Mouse (Mus musculus): ENCODE measurements around the gene Ptrhd1. TPM values are rescaled to one million over a fixed set of nuclear protein-coding genes. Genes with fewer than 3 reads are reported as not detected.
A peak's percentile ranks its signal among the peaks of the same experiment; 100 is the strongest.

Ptrhd1 gene
- polyA plus RNA-seq (2012; ENCODE audit: insufficient read depth, insufficient read length, missing spikeins): 10.0 and 12.2 TPM in 2 replicates

- Histone ChIP-seq H3K4me1 (ENCODE audit: control insufficient read depth, insufficient read depth, insufficient read length, low read length) (peaks cover 5% of the 10 kb centered on the region; the same call in 1 of the 2 replicates), H3K4me3 (ENCODE audit: insufficient read depth, low read depth, low read length) (peak within 1 kb of the TSS; percentile 78), H3K27ac (replicated peaks; ENCODE audit: low read depth, low read length) (peak within 1 kb of the TSS; percentile 98)
These were observed at the start of gene Ptrhd1, which contains the start of gene Cenpo for GRCm38 (mm10) chr12:4233572-4234508. Gene Ptrhd1, plus strand, starts transcription at chr12:4234027. Gene Cenpo, minus strand, starts transcription at chr12:4234294.

GRCm38 (mm10) chr12:4184648-4185047, 49.2 kb upstream of the Ptrhd1 start:
- H3K4me3 ChIP-seq (ENCODE audit: insufficient read depth, low read depth, low read length): no peak overlapping the region
- H3K27ac ChIP-seq (replicated peaks; ENCODE audit: low read depth, low read length): no peak overlapping the region
- peaks cover 5% of the 10 kb centered on the region for H3K4me1 ChIP-seq (ENCODE audit: control insufficient read depth, insufficient read depth, insufficient read length, low read length)

- Histone ChIP-seq H3K27ac (replicated peaks; ENCODE audit: low read depth, low read length) (peak overlapping the region; percentile 59), H3K4me3 (ENCODE audit: insufficient read depth, low read depth, low read length) (no peak overlapping the region), H3K4me1 (ENCODE audit: control insufficient read depth, insufficient read depth, insufficient read length, low read length) (peaks cover 10% of the 10 kb centered on the region)
These were observed 45.4 kb upstream of the Ptrhd1 start for GRCm38 (mm10) chr12:4188171-4189059.

GRCm38 (mm10) chr12:4189060-4189447, 44.8 kb upstream of the Ptrhd1 start:
- Histone ChIP-seq H3K4me1 (ENCODE audit: control insufficient read depth, insufficient read depth, insufficient read length, low read length) (peaks cover 15% of the 10 kb centered on the region), H3K4me3 (ENCODE audit: insufficient read depth, low read depth, low read length) (no peak overlapping the region), H3K27ac (replicated peaks; ENCODE audit: low read depth, low read length) (no peak overlapping the region)

GRCm38 (mm10) chr12:4192514-4192913, 41.3 kb upstream of the Ptrhd1 start:
- no peak overlapping the region for H3K4me3 ChIP-seq (ENCODE audit: insufficient read depth, low read depth, low read length)
- peaks cover 18% of the 10 kb centered on the region for H3K4me1 ChIP-seq (ENCODE audit: control insufficient read depth, insufficient read depth, insufficient read length, low read length)
- peak overlapping the region; percentile 53 for H3K27ac ChIP-seq (replicated peaks; ENCODE audit: low read depth, low read length)

GRCm38 (mm10) chr12:4193025-4193740, 40.6 kb upstream of the Ptrhd1 start:
- H3K27ac ChIP-seq (replicated peaks; ENCODE audit: low read depth, low read length): peak overlapping the region; percentile 53

GRCm38 (mm10) chr12:4194643-4195042, 39.2 kb upstream of the Ptrhd1 start:
- H3K4me3 ChIP-seq (ENCODE audit: insufficient read depth, low read depth, low read length): no peak overlapping the region
- peaks cover 15% of the 10 kb centered on the region for H3K4me1 ChIP-seq (ENCODE audit: control insufficient read depth, insufficient read depth, insufficient read length, low read length)
- no peak overlapping the region for H3K27ac ChIP-seq (replicated peaks; ENCODE audit: low read depth, low read length)

More at GRCm38 (mm10) chr12:4193025-4193740, 40.6 kb upstream of the Ptrhd1 start:
- Histone ChIP-seq H3K4me3 (ENCODE audit: insufficient read depth, low read depth, low read length) (no peak overlapping the region), H3K4me1 (ENCODE audit: control insufficient read depth, insufficient read depth, insufficient read length, low read length) (peaks cover 18% of the 10 kb centered on the region)

GRCm38 (mm10) chr12:4198702-4199101, 35.1 kb upstream of the Ptrhd1 start:
- Histone ChIP-seq H3K4me1 (ENCODE audit: control insufficient read depth, insufficient read depth, insufficient read length, low read length) (peaks cover 5% of the 10 kb centered on the region), H3K27ac (replicated peaks; ENCODE audit: low read depth, low read length) (no peak overlapping the region), H3K4me3 (ENCODE audit: insufficient read depth, low read depth, low read length) (no peak overlapping the region)

- Histone ChIP-seq H3K27ac (replicated peaks; ENCODE audit: low read depth, low read length) (no peak overlapping the region), H3K4me3 (ENCODE audit: insufficient read depth, low read depth, low read length) (no peak overlapping the region)
These were observed 34.6 kb upstream of the Ptrhd1 start for GRCm38 (mm10) chr12:4199271-4199670.

GRCm38 (mm10) chr12:4201454-4202200, 32.2 kb upstream of the Ptrhd1 start:
- Histone ChIP-seq H3K4me3 (ENCODE audit: insufficient read depth, low read depth, low read length) (no peak overlapping the region), H3K4me1 (ENCODE audit: control insufficient read depth, insufficient read depth, insufficient read length, low read length) (no peaks in the 10 kb centered on the region), H3K27ac (replicated peaks; ENCODE audit: low read depth, low read length) (no peak overlapping the region)

More at GRCm38 (mm10) chr12:4199271-4199670, 34.6 kb upstream of the Ptrhd1 start:
- peaks cover under 1% of the 10 kb centered on the region; the same call in 1 of the 2 replicates for H3K4me1 ChIP-seq (ENCODE audit: control insufficient read depth, insufficient read depth, insufficient read length, low read length)

- Histone ChIP-seq H3K4me3 (ENCODE audit: insufficient read depth, low read depth, low read length) (no peak overlapping the region), H3K4me1 (ENCODE audit: control insufficient read depth, insufficient read depth, insufficient read length, low read length) (no peaks in the 10 kb centered on the region), H3K27ac (replicated peaks; ENCODE audit: low read depth, low read length) (no peak overlapping the region)
These were observed 31.6 kb upstream of the Ptrhd1 start for GRCm38 (mm10) chr12:4202206-4202605.

- no peaks in the 10 kb centered on the region for H3K4me1 ChIP-seq (ENCODE audit: control insufficient read depth, insufficient read depth, insufficient read length, low read length)
- no peak overlapping the region for H3K4me3 ChIP-seq (ENCODE audit: insufficient read depth, low read depth, low read length)
- H3K27ac ChIP-seq (replicated peaks; ENCODE audit: low read depth, low read length): no peak overlapping the region
These were observed 27.7 kb upstream of the Ptrhd1 start for GRCm38 (mm10) chr12:4206106-4206505.

- H3K27ac ChIP-seq (replicated peaks; ENCODE audit: low read depth, low read length): no peak overlapping the region
- H3K4me3 ChIP-seq (ENCODE audit: insufficient read depth, low read depth, low read length): no peak overlapping the region
These were observed 25.3 kb upstream of the Ptrhd1 start for GRCm38 (mm10) chr12:4208405-4209133.

More at GRCm38 (mm10) chr12:4208405-4209133, 25.3 kb upstream of the Ptrhd1 start:
- no peaks in the 10 kb centered on the region for H3K4me1 ChIP-seq (ENCODE audit: control insufficient read depth, insufficient read depth, insufficient read length, low read length)

Measured in brown adipose tissue, adult 24 weeks (tissue).